Mouse (Mus musculus): ENCODE data around the gene Olfr111.
"Not testable (repeated sequence)": the region's sequence is repeated elsewhere in the genome, so short reads cannot be mapped to it uniquely, and the experiment has no call there.

The Olfr111 gene

DNA sequence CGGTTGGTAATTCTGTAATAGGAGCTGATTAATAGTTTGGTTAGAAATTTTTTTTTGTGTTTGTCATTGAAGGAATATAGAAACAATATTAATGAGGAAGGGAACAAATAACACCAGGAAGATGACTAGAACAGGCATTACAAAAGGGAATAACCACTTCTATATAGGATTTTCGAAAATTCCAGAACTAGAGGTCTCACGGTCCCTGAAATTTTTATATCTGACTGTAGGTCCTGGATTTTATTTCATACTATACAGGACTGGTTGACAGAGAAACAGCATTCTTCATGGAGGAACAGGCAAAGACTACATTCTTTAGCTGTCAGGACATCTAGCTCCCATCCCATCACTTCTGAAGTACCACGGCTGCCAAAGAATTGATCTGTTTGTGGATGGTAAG is at the start of gene Olfr111:
Gene Olfr111, plus strand, starts transcription at position 301 of the 400 bp plus-strand sequence.
- DNase-seq (ENCODE audit: low read depth, low spot score): no peak

DNA sequence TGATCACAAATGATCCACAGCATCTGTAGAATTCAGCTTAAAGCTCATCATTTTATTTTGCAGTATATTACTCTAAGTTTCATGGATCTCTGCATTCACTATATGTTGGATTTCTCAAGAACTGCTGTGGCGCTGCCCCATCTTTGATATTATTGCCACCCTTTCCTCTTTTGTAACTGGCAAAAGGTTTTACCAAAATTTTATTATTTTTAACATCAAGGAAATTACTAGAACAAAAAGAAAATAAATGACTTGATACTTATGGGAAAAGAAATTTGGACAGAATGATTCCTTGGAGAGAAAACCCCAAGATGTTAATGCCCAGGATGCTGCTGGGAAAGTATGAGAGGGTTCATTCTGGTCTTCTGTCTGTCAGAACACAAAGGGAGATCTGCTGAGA is 49.2 kb upstream of the Olfr111 start, which contains the start of gene Olfr109:
Gene Olfr109, plus strand, starts transcription at position 301 of the 400 bp plus-strand sequence.
- no peak for DNase-seq (ENCODE audit: low read depth, low spot score)

DNA sequence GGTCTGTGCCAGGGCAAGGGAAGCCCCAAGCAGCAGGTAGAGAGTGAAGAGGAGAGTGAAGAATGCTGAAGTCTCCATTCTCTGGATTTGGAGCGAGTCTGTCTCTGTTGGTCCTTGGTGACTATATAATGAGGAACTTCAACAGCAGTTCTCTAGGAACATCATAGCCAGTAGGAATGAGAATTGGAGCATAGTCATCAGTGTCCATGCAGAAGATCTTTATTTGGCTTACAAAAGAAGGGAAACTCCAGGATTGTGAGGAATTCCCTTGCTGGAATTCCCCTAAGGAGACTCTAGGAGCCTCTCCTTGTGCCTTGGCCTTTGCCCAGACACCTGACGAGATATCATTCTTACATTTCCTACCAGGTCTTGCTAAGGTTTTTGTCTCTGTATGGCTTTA is 24.4 kb upstream of the Olfr111 start, which contains the start of gene H2-M2:
Gene H2-M2, minus strand, starts transcription at position 101 of the 400 bp plus-strand sequence.
- no peak for DNase-seq (ENCODE audit: low read depth, low spot score)

DNA sequence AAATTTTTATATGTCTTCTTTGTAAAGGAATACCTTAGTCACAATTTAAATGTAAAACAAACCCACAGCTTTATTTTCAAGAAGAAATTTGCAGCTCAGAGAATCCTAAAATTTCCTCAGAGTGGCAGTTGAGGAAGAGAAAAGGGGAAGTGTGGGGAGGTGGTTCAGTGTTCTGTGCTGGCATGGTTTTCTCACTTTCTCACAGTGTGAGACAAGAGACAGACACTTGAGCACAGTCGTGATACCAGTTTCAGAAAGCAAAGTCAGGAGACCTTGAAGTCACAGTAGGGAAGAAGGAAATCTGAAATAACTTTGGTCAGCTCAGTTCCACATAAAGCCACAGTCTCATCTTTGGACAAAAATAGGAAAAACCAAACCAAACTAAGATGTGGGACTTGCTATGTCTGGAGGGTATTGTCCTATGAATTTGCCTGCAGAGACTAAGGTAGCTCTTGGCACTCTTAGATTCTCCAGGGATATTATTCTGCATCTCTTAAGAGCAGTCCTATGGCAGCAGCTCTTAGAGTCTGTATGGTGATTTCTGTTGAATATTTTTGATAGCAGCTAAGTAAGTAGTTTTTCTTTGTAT is 15.8 kb upstream of the Olfr111 start, which contains the start of gene Olfr110:
Gene Olfr110, plus strand, starts transcription at position 539 of the 589 bp plus-strand sequence.
- no peak for DNase-seq (ENCODE audit: low read depth, low spot score)

DNA sequence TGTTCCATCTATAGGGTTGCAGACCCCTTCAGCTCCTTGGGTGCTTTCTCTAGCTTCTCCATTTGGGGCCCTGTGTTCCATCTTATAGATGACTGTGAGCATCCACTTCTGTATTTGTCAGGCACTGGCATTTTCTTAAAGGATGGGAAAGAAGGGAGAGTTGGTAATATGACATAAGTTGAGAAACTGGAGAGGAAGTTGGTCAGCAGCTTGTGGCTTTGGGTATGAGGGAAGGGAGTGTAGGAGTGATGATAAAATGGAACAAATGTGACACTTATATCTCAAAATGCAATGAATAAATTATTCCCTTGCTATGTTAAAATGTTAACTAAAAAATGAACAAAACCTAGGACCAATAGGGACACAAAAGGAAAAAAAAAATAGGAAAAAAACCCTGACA is 16.8 kb downstream of the Olfr111 start:
- DNase-seq (ENCODE audit: low read depth, low spot score): not testable (repeated sequence)

DNA sequence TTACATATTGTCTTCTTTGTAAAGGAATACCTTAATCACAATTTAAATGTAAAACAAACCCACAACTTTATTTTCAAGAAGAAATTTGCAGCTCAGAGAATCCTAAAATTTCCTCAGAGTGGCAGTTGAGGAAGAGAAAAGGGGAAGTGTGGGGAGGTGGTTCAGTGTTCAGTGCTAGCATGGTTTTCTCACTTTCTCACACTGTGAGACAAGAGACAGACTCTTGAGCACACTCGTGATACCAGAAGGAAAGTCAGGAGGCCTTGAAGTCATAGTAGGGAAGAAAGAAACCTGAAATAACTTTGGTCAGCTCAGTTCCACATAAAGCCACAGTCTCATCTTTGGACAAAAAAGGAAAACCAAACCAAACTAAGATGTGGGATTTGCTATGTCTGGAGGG is 17.6 kb downstream of the Olfr111 start:
- DNase-seq (ENCODE audit: low read depth, low spot score): not testable (repeated sequence)

DNA sequence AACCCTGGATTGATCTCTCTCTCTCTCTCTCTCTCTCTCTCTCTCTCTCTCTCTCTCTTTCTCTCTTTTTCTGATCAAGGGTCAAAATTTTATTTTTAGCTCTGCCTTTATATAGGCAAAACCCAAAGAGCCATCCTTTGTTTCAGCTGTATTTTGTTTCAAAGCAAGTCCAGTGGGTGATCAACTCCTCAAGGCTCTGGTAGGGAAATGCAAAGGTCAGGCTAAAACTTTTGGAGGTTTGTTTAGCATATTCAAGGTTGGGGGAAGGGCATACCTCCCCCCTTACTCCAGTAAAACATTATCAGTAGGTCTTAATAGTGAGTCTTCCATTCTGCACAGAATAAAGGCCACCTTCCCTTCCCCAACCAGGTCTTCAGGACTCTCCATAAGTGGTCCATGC is 27.3 kb downstream of the Olfr111 start:
- DNase-seq (ENCODE audit: low read depth, low spot score): no peak

DNA sequence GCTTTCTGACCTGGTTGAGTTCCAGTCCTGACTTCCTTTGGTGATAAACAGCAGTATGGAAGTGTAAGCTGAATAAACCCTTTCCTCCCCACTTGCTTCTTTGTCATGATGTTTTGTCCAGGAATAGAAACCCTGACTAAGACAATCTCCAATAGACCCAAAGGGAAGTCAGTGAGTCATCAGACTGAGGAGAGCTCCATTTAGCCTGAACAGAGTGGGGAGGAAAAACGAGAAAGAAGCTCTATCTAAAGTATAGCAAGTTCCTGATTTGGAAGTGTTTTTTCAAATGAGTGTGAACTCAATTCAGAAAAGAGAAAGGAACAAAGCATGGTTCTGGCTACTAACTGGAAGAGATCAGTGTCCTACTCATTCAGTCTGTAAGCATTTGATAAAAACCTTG is 30.6 kb downstream of the Olfr111 start:
- DNase-seq (ENCODE audit: low read depth, low spot score): not testable (repeated sequence)

DNA sequence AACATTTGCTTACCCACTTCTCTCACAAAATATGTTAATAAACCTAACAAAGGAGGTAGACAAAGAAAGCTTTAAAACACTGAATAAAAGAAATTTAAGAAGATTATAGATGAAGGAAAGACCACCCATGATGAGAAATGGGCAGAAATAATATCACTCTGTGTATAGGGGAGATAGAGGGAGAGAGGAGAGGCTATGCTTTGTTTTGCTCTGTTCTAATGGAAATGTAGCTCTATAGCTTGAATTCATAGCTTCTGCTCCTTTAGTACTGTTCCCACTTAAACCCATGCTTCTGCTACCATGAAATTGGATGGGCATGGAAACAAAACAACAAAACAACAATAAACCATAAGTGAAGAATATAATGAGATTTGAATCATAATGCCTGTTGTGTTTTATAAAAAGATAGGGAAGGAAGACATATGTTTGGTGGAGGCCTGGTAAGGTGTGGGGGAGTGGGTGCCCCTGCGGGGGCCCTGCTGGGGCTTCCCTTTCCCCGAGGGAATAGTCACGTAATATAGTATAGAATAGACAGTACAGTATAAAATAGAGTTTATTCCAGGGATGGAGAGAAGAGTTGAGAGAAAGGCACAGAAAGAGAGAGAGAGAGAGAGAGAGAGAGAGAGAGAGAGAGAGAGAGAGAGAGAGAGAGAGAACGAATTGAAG is 33.8 kb downstream of the Olfr111 start:
- no peak for DNase-seq (ENCODE audit: low read depth, low spot score)

DNA sequence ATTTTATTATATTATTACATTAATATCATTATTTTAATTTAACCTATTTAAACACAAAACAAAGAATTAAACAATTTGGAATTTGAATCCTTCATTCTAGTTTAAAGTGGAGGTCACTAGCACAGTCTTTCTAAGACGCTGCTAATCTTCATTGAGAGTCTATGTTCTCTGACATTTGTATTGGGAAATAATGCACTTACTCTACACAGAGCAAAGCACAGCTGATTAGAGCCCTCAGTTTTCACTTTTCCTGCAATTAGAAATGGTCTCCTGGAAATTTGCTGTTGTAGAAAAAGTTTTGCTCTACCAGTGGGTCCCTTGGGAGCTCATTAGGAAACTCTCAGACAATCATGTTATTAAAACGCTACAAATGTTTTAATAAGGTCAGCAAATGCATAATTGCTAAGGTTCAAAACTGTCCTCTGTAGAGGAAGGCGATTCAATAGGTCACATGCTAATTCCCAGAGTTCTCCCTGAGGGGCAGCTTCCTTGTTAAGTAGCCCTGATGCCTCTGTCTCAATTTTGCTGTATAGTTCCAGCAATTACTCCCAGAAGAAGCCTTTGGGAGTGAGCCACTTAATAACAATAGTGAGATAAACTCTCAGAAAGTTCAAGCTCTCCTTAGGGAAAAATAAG is 36.1 kb downstream of the Olfr111 start:
- no peak for DNase-seq (ENCODE audit: low read depth, low spot score)

DNA sequence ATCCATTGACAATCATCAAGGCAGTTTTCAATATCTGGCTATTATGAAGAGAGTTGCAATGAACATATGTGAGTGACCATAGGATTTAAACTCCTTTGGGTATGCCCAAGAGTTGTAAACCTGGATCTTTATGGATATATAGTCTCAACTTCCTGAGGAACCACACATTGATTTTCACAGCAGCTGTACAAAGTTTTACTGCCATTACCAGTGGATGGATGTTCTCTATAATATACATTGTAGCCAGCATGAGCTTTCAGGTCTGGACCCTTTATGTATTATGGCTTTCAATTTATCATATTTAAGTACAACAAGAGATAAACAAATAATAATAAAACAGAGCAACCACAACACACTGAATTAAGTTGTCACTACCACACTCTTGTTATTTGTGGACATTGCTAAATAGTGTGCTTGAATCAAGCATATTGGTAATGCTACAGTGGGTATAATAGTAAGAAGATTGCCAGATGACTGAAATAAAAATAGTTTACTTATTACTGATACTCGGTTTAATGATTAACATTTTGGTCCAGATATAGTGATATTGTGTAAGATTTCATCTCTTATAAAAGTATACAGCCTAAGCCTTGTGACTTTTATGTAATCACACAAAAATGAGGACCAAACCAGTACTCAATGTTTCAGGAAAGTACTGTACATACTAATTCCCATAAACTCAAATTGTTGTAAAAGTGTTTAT is 51.2 kb downstream of the Olfr111 start:
- no peak for DNase-seq (ENCODE audit: low read depth, low spot score)

DNA sequence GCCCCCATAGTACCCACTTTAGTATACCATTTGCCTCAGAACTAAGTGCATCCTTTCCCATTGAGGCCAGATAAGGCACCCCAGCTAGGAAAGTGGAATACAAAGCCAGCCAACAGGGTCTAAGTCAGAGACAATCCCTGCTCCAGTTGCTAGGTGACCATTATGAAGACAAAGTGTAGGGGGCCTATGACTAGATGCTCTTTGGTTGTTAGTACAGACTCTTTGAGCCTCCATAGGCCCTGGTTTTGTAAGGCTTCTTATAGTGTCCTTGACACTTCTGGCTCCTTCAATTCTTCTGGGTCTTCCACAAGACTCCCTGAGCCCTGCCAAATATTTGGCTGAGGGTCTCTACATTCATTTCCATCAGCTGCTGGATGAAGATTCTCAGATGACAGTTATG is 61.5 kb downstream of the Olfr111 start, which contains the start of gene Olfr112:
Gene Olfr112, minus strand, starts transcription at position 101 of the 400 bp plus-strand sequence.
- no peak for DNase-seq (ENCODE audit: low read depth, low spot score)

DNA sequence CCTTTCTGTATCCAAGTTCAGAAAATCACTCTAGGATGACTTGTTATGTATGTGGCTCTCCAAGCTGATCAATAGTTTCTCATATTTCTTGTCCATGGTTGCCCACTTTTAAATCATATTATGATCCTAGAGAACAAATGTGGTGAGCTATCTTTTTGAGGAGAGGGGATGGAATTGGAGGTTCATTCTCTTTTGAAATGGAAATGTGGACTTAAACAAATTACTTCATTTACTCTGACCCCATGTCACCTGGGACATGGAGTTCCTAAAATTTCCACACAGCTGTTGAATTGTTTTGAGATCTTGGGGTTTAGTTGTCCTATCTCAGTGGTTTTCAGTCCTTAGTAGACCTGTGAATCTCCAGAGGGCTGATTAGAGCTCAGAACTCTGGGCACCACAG is 69.7 kb downstream of the Olfr111 start, which contains the start of gene Olfr113:
Gene Olfr113, minus strand, starts transcription at position 101 of the 400 bp plus-strand sequence.
- DNase-seq (ENCODE audit: low read depth, low spot score): no peak
